Mouse (Mus musculus): ENCODE results near the gene Thada. TPM values are rescaled to one million over a fixed set of nuclear protein-coding genes. Genes with fewer than 3 reads are reported as not detected.
A peak's percentile ranks its signal among the peaks of the same experiment; 100 is the strongest.

The Thada gene
- polyA plus RNA-seq, 1 experiment from 2014 or later, result 1.6 TPM

DNA sequence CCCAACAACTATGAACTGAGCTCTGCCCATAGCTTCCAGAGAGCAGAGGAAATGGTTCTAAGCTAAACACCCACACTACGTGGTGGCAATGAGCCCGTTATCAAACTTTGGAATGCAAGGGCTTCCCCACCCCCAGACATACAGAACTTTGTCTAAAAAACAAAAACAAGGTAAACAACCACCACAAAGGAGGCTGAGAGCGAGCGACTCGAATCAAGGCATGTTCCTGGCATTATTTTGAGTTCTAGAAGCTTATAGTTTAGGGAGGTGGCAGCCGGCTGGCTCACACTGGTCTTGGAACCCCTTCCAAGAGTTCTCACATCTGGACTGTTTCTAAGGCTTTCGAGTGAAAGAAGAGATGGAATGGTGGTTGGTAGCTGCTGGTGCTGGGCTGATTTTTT lies 281.0 kb downstream of the Thada start:
- Histone ChIP-seq H3K27ac (replicated peaks) (peak overlapping the region; percentile 97), H3K9me3 (ENCODE audit: control insufficient read depth, low read length) (no peaks in the 10 kb centered on the region), H3K4me1 (replicated peaks; ENCODE audit: control insufficient read depth, insufficient read depth) (peaks cover 17% of the 10 kb centered on the region), H3K27me3 (ENCODE audit: control insufficient read depth, insufficient read depth, low read length) (no peaks in the 10 kb centered on the region), H3K9ac (ENCODE audit: low read length) (peak overlapping the region; percentile 97), H3K4me3 (ENCODE audit: low read depth, low read length) (peak overlapping the region; percentile 88), H3K36me3 (ENCODE audit: control insufficient read depth, insufficient read depth, low read length) (peaks cover 13% of the 10 kb centered on the region), H3K4me2 (replicated peaks; ENCODE audit: low read depth) (peak overlapping the region; percentile 71)
- DNase-seq (ENCODE audit: low spot score) (peak; percentile 22), ATAC-seq (ENCODE audit: low FRiP score, low TSS enrichment) (no peak)
- TF ChIP-seq CTCF (IDR thresholded peaks at IDR 0.05; ENCODE audit: low read depth), result no peak
- TF ChIP-seq EP300 (optimal IDR thresholded peaks at IDR 0.05), result no peak
- WGBS, result 3% methylated on average over 7 of the region's 7 CpGs

GRCm38 (mm10) chr17:84183291-84183781 lies 282.7 kb downstream of the Thada start:
- DNase-seq (ENCODE audit: low spot score) (peak; percentile 94), ATAC-seq (ENCODE audit: low FRiP score, low TSS enrichment) (peak; percentile 49)
- H3K36me3 ChIP-seq (ENCODE audit: control insufficient read depth, insufficient read depth, low read length), result peaks cover 13% of the 10 kb centered on the region
- TF ChIP-seq EP300 (optimal IDR thresholded peaks at IDR 0.05) (no peak), CTCF (IDR thresholded peaks at IDR 0.05; ENCODE audit: low read depth) (no peak)
- 4% methylated on average over 12 of the region's 12 CpGs for WGBS
- peak overlapping the region; percentile 10 for H3K4me3 ChIP-seq (ENCODE audit: low read depth, low read length)
- H3K4me1 ChIP-seq (replicated peaks; ENCODE audit: control insufficient read depth, insufficient read depth), result peaks cover 8% of the 10 kb centered on the region; the same call in 1 of the 2 replicates
- peak overlapping the region; percentile 45 for H3K4me2 ChIP-seq (replicated peaks; ENCODE audit: low read depth)
- no peaks in the 10 kb centered on the region for H3K27me3 ChIP-seq (ENCODE audit: control insufficient read depth, insufficient read depth, low read length)
- H3K27ac ChIP-seq (replicated peaks), result peak overlapping the region; percentile 76
- H3K9ac ChIP-seq (ENCODE audit: low read length), result peak overlapping the region; percentile 45; the same call in 1 of the 2 replicates
- no peaks in the 10 kb centered on the region for H3K9me3 ChIP-seq (ENCODE audit: control insufficient read depth, low read length)

DNA sequence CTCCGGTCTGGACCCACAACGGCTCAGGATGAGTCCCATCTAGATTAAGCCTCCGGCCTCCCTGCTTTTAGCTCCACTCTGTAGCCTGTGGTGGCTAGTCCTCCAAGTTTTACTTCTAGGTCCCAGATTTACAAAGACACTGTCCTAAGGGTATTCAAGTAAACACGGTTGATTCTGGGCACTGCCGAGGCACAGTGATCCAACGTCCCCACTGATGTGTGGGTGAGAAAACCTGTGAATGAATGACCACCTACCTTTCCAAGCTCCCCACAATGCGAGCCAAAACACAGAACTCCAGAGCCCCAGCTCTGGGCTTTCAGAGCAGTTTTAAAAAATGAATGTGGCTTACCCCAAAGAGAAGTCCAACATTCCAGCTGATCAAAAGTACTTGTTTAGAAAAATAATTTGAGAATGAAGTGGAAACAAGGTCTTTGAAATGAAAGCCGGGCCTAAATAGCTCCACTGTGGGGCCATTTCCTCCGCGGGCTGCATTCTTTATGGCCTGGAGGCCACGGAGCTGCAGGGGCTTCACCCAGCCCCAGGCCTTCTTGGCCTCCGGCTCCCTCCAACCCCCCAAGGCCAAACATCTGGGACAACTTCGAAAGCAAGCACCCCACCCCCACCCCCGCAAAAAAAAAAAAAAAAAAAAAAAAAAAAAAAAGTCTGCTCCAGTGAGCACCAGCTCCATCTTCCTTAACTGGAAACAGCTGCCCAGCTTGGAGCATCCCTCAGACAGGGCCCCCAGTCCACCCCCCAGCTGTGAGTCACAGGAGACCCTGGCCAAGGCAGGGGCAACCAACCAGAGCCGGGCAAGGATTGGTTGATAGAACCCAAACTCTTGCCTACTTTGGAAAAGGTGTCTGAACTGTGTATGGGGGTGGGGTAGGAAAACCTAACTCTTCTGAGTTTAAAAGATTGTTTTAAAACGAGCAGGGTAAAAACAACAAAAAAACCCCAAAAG lies 283.4 kb downstream of the Thada start:
- H3K4me2 ChIP-seq (replicated peaks; ENCODE audit: low read depth), result peak overlapping the region; percentile 45
- TF ChIP-seq EP300 (optimal IDR thresholded peaks at IDR 0.05) (no peak), CTCF (IDR thresholded peaks at IDR 0.05; ENCODE audit: low read depth) (no peak)
- peak overlapping the region; percentile 76 for H3K27ac ChIP-seq (replicated peaks)
- peak overlapping the region; percentile 10 for H3K4me3 ChIP-seq (ENCODE audit: low read depth, low read length)
- peaks cover 13% of the 10 kb centered on the region for H3K36me3 ChIP-seq (ENCODE audit: control insufficient read depth, insufficient read depth, low read length)
- H3K9ac ChIP-seq (ENCODE audit: low read length), result peak overlapping the region; percentile 45
- ATAC-seq (ENCODE audit: low FRiP score, low TSS enrichment) (no peak), DNase-seq (ENCODE audit: low spot score) (peak; percentile 37)
- H3K9me3 ChIP-seq (ENCODE audit: control insufficient read depth, low read length), result no peaks in the 10 kb centered on the region
- 24% methylated on average over 16 of the region's 16 CpGs for WGBS
- no peaks in the 10 kb centered on the region for H3K27me3 ChIP-seq (ENCODE audit: control insufficient read depth, insufficient read depth, low read length)
- peaks cover 8% of the 10 kb centered on the region; the same call in 1 of the 2 replicates for H3K4me1 ChIP-seq (replicated peaks; ENCODE audit: control insufficient read depth, insufficient read depth)

- H3K4me3 ChIP-seq (ENCODE audit: low read depth, low read length), result no peak overlapping the region
- peaks cover 8% of the 10 kb centered on the region; the same call in 1 of the 2 replicates for H3K4me1 ChIP-seq (replicated peaks; ENCODE audit: control insufficient read depth, insufficient read depth)
- H3K27ac ChIP-seq (replicated peaks), result peak overlapping the region; percentile 76
- WGBS, result 53% methylated on average over 18 of the region's 18 CpGs
- H3K4me2 ChIP-seq (replicated peaks; ENCODE audit: low read depth), result no peak overlapping the region
- H3K9me3 ChIP-seq (ENCODE audit: control insufficient read depth, low read length), result no peaks in the 10 kb centered on the region
- peak; percentile 60 for DNase-seq (ENCODE audit: low spot score)
- TF ChIP-seq EP300 (optimal IDR thresholded peaks at IDR 0.05) (no peak), CTCF (IDR thresholded peaks at IDR 0.05; ENCODE audit: low read depth) (no peak)
- no peaks in the 10 kb centered on the region for H3K27me3 ChIP-seq (ENCODE audit: control insufficient read depth, insufficient read depth, low read length)
- peaks cover 12% of the 10 kb centered on the region for H3K36me3 ChIP-seq (ENCODE audit: control insufficient read depth, insufficient read depth, low read length)
- peak overlapping the region; percentile 23; the same call in 1 of the 2 replicates for H3K9ac ChIP-seq (ENCODE audit: low read length)
- ATAC-seq (ENCODE audit: low FRiP score, low TSS enrichment), result no peak
Observed at GRCm38 (mm10) chr17:84181502-84182310, 284.3 kb downstream of the Thada start.

GRCm38 (mm10) chr17:84180715-84181501 lies 285.1 kb downstream of the Thada start:
- H3K4me3 ChIP-seq (ENCODE audit: low read depth, low read length), result no peak overlapping the region
- H3K27me3 ChIP-seq (ENCODE audit: control insufficient read depth, insufficient read depth, low read length), result no peaks in the 10 kb centered on the region
- DNase-seq (ENCODE audit: low spot score) (peak; percentile 85), ATAC-seq (ENCODE audit: low FRiP score, low TSS enrichment) (peak; percentile 84)
- no peaks in the 10 kb centered on the region for H3K9me3 ChIP-seq (ENCODE audit: control insufficient read depth, low read length)
- no peak overlapping the region for H3K4me2 ChIP-seq (replicated peaks; ENCODE audit: low read depth)
- peaks cover 4% of the 10 kb centered on the region; the same call in 1 of the 2 replicates for H3K36me3 ChIP-seq (ENCODE audit: control insufficient read depth, insufficient read depth, low read length)
- H3K27ac ChIP-seq (replicated peaks), result peak overlapping the region; percentile 76
- H3K4me1 ChIP-seq (replicated peaks; ENCODE audit: control insufficient read depth, insufficient read depth), result peaks cover 8% of the 10 kb centered on the region; the same call in 1 of the 2 replicates
- peak overlapping the region; percentile 41; the same call in 1 of the 2 replicates for H3K9ac ChIP-seq (ENCODE audit: low read length)
- no peak for TF ChIP-seq CTCF (IDR thresholded peaks at IDR 0.05; ENCODE audit: low read depth)
- TF ChIP-seq EP300 (optimal IDR thresholded peaks at IDR 0.05), result peak; percentile 11
- 36% methylated on average over 11 of the region's 11 CpGs for WGBS

Data from stomach, postnatal 0 days (tissue).